Mouse (Mus musculus) heart, embryonic 10.5 days (tissue): ENCODE results near the gene Triobp. TPM values are rescaled to one million over a fixed set of nuclear protein-coding genes. Genes with fewer than 3 reads are reported as not detected.

Source experiments
- DNase-seq: peaks from one replicate; pipeline ENCODE4 v3.0.0-alpha.2; 2017; ENCODE audit warnings: low spot score
- H3K27ac ChIP-seq: fragments of 300-500 bp; sonication (generic); 2 replicates; pipeline ENCODE4 v1.5.1; 2016; ENCODE audit warnings: mild to moderate bottlenecking
- H3K27me3 ChIP-seq: fragments of 300-500 bp; sonication (generic); 2 replicates; pipeline ENCODE4 v1.6.1; 2016; ENCODE audit warnings: mild to moderate bottlenecking; ENCODE audit not compliant: poor library complexity, insufficient read depth, severe bottlenecking
- H3K36me3 ChIP-seq: fragments of 300-500 bp; sonication (generic); 2 replicates; pipeline ENCODE4 v1.6.1; 2016; ENCODE audit warnings: mild to moderate bottlenecking, moderate library complexity
- H3K4me1 ChIP-seq: fragments of 300-500 bp; sonication (generic); 2 replicates; pipeline ENCODE4 v1.6.1; 2016; ENCODE audit warnings: mild to moderate bottlenecking
- H3K4me3 ChIP-seq: fragments of 300-500 bp; sonication (generic); 2 replicates; pipeline ENCODE4 v1.5.1; 2016; ENCODE audit warnings: mild to moderate bottlenecking, moderate library complexity
- H3K9me3 ChIP-seq: fragments of 300-500 bp; sonication (generic); 2 replicates; pipeline ENCODE4 v1.6.1; 2016; ENCODE audit warnings: mild to moderate bottlenecking, moderate library complexity
- WGBS: fragments of 180-500 bp; shearing (Covaris S2); methylation state at CpG from one replicate; pipeline ENCODE4 v1.1.7; 2016; 5-methylcytosine and 5-hydroxymethylcytosine counted together
- polyA plus RNA-seq: library from polyadenylated mRNA; unstranded; fragments of >200 nt; fragmentation: Nextera tagmentation; extraction: Ambion mirVana; gene quantifications from 2 replicates; pipeline ENCODE4 v1.2.1, GENCODE M21; 2016

The Triobp gene
- polyA plus RNA-seq, 1 experiment from 2014 or later, result 68.2 TPM

DNA sequence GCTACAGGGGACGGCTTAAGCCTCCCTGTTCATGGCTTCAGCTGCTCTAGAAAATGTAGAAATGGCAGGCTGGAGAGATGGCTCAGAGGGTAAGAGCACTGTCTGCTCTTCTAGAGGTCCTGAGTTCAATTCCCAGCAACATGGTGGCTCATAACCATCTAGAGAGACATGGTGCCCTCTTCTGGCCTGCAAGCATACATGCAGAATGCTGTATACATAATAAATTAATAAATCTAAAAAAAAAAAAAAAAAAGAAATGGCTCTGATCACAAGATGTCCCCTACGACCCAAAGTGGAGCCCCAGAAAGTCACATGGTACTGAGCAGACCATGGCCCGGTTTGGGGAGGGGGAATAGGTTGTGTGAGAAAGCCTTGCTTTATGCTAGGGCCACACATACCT, 8.1 kb downstream of the Triobp start:
- no peak overlapping the region for H3K4me3 ChIP-seq

DNA sequence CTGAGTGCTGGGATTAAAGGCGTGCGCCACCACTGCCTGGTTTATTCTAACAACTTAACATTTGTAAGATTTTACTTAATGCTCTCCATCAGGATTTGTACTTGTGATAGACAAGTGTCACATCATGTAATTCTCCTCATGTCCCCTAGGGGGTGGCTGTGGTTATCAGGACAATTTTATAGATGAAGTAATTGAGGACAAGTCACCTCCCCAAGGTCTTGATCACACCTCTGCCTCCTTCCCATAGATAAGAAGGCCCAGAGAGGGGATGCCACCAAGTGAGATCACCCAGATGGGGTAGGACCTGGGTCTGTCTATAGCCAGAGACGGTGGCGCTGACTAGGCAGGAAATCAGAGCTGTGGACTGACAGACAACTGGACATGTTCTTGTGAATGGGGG, 8.8 kb downstream of the Triobp start:
- H3K27ac ChIP-seq, result no peak overlapping the region
- no peak for DNase-seq
- H3K4me3 ChIP-seq, result no peak overlapping the region
- peaks cover 10% of the 10 kb centered on the region for H3K4me1 ChIP-seq
- WGBS, result 60% methylated on average over 4 of the region's 4 CpGs
- peaks cover 20% of the 10 kb centered on the region for H3K36me3 ChIP-seq
- no peaks in the 10 kb centered on the region for H3K27me3 ChIP-seq
- no peaks in the 10 kb centered on the region for H3K9me3 ChIP-seq

More for the DNA sequence above, 8.1 kb downstream of the Triobp start:
- no peaks in the 10 kb centered on the region for H3K9me3 ChIP-seq
- DNase-seq, result no peak
- peaks cover 10% of the 10 kb centered on the region for H3K4me1 ChIP-seq
- 69% methylated on average over 3 of the region's 3 CpGs for WGBS
- H3K27me3 ChIP-seq, result no peaks in the 10 kb centered on the region
- H3K27ac ChIP-seq, result no peak overlapping the region
- peaks cover 17% of the 10 kb centered on the region for H3K36me3 ChIP-seq

DNA sequence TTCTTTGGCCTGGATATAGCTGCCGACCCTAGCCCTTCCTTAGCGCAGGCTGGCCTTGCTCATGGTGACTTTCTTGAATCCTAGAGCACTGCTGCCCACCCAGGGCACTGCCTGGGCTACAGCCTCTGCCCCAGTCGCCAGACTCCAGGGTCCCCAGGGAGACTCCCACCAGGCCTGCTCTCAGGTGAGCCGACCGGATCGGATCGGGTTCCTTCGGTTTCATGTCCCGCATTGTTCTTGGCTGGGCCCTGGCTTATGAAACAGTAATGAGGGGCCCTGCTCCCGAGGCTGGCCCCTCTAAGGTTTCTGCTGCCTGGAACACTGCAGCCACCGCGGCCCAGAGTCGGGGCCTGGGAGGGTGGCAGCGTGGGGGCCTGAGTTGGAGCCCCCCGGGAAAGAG, 9.5 kb downstream of the Triobp start:
- H3K27ac ChIP-seq, result peak overlapping the region; percentile 49; the same call in 1 of the 2 replicates
- WGBS, result 49% methylated on average over 15 of the region's 15 CpGs

DNA sequence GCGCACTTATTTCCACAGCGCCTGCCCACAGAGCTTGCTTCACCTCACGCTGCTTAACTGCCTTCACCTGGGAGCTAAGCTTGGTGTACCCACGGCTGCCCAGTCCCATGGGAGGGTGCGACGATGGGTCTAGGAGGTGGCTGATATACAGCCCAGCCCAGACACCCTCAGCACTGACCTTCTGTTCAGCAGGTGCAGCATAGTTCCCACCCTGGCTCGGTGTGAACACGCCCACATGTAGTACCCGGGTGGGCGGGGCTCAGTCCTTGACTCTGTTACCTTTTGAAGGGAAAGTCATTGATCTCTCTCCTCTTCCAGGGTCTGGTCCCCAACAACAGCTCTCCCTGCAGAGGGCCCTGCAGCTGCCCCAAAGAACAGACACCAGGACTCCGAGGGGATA, 12.0 kb downstream of the Triobp start:
- peaks cover 10% of the 10 kb centered on the region; the same call in 1 of the 2 replicates for H3K36me3 ChIP-seq
- peaks cover 15% of the 10 kb centered on the region for H3K4me1 ChIP-seq
- H3K27ac ChIP-seq, result no peak overlapping the region
- H3K27me3 ChIP-seq, result no peaks in the 10 kb centered on the region
- 84% methylated on average over 11 of the region's 11 CpGs for WGBS
- no peak overlapping the region for H3K4me3 ChIP-seq
- no peak for DNase-seq
- no peaks in the 10 kb centered on the region for H3K9me3 ChIP-seq

More for the DNA sequence above, 9.5 kb downstream of the Triobp start:
- no peak overlapping the region for H3K4me3 ChIP-seq
- no peaks in the 10 kb centered on the region for H3K27me3 ChIP-seq
- peaks cover 10% of the 10 kb centered on the region for H3K4me1 ChIP-seq
- H3K36me3 ChIP-seq, result peaks cover 20% of the 10 kb centered on the region
- H3K9me3 ChIP-seq, result no peaks in the 10 kb centered on the region
- no peak for DNase-seq

DNA sequence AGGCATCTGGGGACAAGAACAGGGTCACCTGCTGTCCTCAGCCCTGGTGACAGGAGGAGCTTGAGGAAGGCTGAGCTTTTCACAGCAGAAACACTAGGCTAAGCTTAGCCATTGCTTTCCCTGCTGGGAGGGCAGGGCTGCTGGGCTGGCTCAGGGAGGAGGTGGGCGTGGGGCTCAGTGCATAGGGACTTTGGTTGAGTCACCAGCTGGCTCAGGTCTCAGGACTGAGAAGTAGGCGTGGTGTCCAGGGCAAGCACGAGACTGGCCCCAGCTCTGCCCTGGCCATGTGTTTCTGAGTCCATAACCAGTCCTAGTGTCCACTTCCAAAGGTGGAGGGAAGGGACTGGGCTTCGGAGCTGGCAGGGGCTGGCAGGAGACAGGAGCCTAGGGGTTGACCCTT, 12.6 kb downstream of the Triobp start:
- peaks cover 15% of the 10 kb centered on the region for H3K4me1 ChIP-seq
- DNase-seq, result no peak
- H3K36me3 ChIP-seq, result peaks cover 10% of the 10 kb centered on the region; the same call in 1 of the 2 replicates
- no peaks in the 10 kb centered on the region for H3K27me3 ChIP-seq
- H3K27ac ChIP-seq, result no peak overlapping the region
- no peaks in the 10 kb centered on the region for H3K9me3 ChIP-seq
- 74% methylated on average over 4 of the region's 4 CpGs for WGBS
- no peak overlapping the region for H3K4me3 ChIP-seq

DNA sequence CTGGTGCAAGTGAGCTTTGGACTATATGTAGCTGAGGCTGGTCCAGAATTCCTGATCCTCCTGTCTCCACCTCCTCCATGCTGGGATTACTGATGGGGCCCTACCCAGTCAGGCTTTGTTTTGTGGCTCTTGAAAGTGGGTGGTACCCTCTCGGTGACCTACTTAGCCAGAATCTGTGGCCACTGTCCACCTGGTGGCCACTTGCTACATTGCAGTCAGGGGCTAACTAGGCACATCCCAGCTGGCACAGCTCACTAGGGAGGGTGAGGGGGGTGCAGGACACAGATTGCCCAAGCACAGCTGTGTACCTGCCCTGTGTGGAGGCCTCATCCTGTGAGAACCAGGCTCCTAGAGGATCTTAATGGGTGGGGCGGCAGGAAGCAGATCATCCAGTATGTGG, 15.4 kb downstream of the Triobp start:
- peaks cover 23% of the 10 kb centered on the region for H3K36me3 ChIP-seq
- H3K4me1 ChIP-seq, result peaks cover 5% of the 10 kb centered on the region; the same call in 1 of the 2 replicates
- no peak overlapping the region for H3K4me3 ChIP-seq
- no peaks in the 10 kb centered on the region for H3K9me3 ChIP-seq
- WGBS, result 31% methylated on average over 2 of the region's 2 CpGs
- H3K27ac ChIP-seq, result 0 out of 2 replicates have a peak overlapping the region, but pooled peaks have one; percentile 2
- DNase-seq, result no peak
- H3K27me3 ChIP-seq, result peaks cover 10% of the 10 kb centered on the region

DNA sequence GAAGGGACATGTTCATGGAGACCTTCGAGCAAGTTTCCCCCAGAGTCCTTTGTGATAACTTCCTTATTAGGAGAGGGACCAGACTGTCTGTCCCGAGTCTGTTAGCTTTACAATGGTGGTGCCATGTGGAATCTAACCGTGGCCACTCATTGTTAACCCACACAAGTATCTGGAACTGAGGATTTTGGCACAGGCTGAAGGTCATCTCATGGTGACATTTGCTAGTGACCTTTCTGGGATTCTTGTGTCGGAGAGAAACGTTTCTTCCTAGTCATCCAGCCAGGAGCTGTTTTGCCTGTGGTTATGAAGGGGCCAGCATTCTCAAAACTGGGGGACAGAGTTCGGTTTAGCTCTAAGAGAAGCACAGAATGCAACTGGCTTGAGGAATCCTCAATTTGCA, 24.1 kb downstream of the Triobp start:
- peaks cover 29% of the 10 kb centered on the region for H3K27me3 ChIP-seq
- H3K4me3 ChIP-seq, result no peak overlapping the region
- H3K36me3 ChIP-seq, result peaks cover 14% of the 10 kb centered on the region
- WGBS, result 74% methylated on average over 6 of the region's 6 CpGs
- no peak for DNase-seq
- no peaks in the 10 kb centered on the region for H3K9me3 ChIP-seq
- H3K4me1 ChIP-seq, result peaks cover 12% of the 10 kb centered on the region; the same call in 1 of the 2 replicates
- H3K27ac ChIP-seq, result no peak overlapping the region

DNA sequence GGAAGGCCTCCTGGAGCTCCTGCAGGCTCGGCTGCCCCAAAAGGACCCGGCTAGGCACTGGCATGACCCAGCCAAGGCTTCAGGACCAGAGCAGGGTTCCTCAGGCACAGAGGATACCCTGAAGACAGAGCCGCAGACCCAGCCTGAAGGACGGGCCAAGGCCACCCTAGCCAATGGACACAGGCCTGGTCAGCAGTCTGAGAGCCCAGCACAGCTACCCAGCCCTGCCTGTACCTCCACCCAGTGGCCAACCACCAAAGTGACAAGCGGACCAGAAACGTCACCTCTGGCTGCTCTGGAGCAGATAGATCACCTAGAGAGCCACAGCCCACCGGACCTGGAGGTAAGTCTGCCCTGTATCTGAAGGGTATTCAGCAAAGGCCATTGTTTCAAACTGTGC, 26.4 kb downstream of the Triobp start:
- H3K27ac ChIP-seq, result 0 out of 2 replicates have a peak overlapping the region, but pooled peaks have one; percentile 31
- peaks cover 25% of the 10 kb centered on the region for H3K4me1 ChIP-seq
- H3K36me3 ChIP-seq, result no peaks in the 10 kb centered on the region
- H3K27me3 ChIP-seq, result peaks cover 13% of the 10 kb centered on the region
- peak; percentile 78 for DNase-seq
- 64% methylated on average over 7 of the region's 7 CpGs for WGBS
- no peaks in the 10 kb centered on the region for H3K9me3 ChIP-seq
- no peak overlapping the region for H3K4me3 ChIP-seq

DNA sequence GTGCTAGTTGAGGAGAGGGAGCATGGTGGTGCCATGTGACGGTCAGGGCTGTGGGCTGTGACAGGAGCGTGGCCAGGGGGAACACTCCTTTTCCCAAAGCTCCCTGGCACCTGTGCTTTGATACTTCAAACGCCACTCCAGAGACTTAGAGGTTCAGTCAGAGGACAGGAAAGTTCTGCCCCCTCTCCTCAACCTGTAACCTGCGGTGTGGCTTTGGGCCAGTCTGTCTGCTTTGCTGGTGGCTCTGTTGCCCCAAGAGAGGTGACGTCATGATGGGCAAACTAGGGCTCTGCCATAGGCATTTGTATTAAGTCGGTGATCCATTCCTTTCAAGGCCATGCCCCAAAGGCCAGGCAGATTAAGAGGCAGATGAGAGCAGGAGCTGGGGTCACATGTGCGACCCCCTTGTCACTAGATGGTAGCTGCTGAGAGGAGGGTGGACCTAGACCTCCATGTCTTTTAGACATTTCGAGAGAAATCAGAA, 30.2 kb downstream of the Triobp start:
- peaks cover 9% of the 10 kb centered on the region for H3K27me3 ChIP-seq
- WGBS, result 86% methylated on average over 8 of the region's 8 CpGs
- no peak for DNase-seq
- H3K36me3 ChIP-seq, result no peaks in the 10 kb centered on the region
- H3K4me3 ChIP-seq, result no peak overlapping the region
- H3K4me1 ChIP-seq, result peaks cover 49% of the 10 kb centered on the region
- H3K9me3 ChIP-seq, result no peaks in the 10 kb centered on the region
- no peak overlapping the region for H3K27ac ChIP-seq

DNA sequence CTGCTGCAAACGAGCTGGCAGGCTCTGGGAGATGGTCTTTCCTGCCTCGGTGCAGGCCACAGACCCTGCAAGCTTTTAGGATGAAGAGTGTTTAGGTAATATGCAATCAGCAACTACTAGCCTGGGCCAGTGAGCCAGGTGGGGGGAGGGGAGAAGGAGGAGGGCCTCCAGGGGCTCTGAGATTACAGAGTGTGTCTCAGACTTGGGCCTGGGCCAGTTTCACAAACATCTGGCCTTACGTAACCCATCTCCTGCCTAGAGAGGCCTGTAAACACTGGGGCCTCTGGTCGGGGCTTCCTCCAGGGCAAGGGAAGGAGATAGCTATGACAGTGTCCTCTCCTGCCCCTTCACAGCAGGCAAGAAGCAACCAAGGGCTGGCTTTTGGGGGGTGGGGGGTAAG, 31.4 kb downstream of the Triobp start:
- no peaks in the 10 kb centered on the region for H3K9me3 ChIP-seq
- no peaks in the 10 kb centered on the region for H3K27me3 ChIP-seq
- peaks cover 45% of the 10 kb centered on the region for H3K4me1 ChIP-seq
- DNase-seq, result peak; percentile 87
- peak overlapping the region; percentile 25 for H3K4me3 ChIP-seq
- 5% methylated on average over 4 of the region's 4 CpGs for WGBS
- H3K36me3 ChIP-seq, result no peaks in the 10 kb centered on the region
- peak overlapping the region; percentile 85 for H3K27ac ChIP-seq

DNA sequence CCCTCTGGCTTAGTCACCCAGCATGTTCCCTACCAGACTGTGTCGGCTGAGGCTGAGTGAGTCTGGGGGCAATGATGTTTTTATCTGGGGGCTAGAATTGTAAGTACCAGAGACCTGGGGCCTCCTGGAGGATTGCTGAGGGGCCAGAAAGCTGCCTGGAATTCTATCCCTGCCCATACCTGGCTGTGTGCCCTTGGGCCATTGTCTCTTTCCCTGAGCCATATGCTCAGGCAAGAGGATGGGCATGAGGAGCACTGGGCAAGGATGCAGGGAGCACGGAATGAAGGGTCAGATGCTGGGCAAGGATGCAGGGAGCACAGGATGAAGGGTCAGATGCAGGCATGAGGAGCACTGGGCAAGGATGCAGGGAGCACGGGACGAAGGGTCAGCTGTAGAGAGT, 32.6 kb downstream of the Triobp start:
- Histone ChIP-seq H3K4me3 (no peak overlapping the region), H3K4me1 (peaks cover 54% of the 10 kb centered on the region), H3K36me3 (no peaks in the 10 kb centered on the region), H3K27ac (0 out of 2 replicates have a peak overlapping the region, but pooled peaks have one; percentile 85), H3K9me3 (no peaks in the 10 kb centered on the region), H3K27me3 (no peaks in the 10 kb centered on the region)
- WGBS, result 85% methylated on average over 4 of the region's 4 CpGs
- no peak for DNase-seq

DNA sequence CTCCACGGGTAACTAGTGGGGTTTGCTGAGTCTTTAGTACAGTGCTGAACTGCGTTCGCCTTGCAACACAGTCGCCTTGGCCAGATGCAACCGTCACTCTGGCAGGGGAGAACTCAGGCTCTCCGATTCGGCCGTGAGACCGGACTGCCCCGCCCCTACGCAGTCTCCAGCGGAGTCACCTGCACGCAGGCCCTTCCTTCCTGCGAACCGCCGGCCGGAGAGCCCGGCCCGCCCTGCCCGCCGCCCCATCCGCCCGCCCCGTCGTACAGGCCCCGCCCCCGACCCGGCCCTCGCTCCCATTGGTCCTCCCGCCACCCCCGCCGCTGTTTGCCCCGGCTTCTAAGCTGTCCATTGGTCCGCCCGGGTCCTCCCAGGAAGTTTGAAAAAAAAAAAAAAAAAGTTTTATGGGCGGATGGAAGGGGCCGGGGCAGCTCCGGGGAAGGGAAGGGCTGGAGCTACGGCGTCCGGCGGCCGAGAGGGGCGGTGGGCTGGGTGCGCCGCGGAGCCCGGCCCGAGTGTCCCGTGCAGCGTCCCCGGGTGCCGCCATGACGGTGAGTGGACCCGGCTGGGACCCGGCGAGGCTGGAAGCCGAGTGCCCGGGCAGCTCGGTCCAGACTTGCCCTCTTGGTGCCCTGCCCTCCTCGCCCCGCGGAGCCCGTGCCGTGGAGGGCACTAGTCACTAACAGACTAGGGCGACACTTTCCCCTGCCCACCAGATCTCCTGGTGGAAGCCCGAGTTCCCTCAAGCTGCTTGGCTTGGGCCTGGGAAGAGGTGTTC, 35.3 kb downstream of the Triobp start:
- Histone ChIP-seq H3K36me3 (0 out of 2 replicates have a peak, but pooled peaks cover under 1% of the 10 kb centered on the region), H3K4me1 (peaks cover 77% of the 10 kb centered on the region), H3K27ac (peak overlapping the region; percentile 96), H3K27me3 (no peaks in the 10 kb centered on the region), H3K9me3 (no peaks in the 10 kb centered on the region), H3K4me3 (peak overlapping the region; percentile 91)
- peak; percentile 97 for DNase-seq
- WGBS, result under 1% methylated on average over 62 of the region's 67 CpGs

DNA sequence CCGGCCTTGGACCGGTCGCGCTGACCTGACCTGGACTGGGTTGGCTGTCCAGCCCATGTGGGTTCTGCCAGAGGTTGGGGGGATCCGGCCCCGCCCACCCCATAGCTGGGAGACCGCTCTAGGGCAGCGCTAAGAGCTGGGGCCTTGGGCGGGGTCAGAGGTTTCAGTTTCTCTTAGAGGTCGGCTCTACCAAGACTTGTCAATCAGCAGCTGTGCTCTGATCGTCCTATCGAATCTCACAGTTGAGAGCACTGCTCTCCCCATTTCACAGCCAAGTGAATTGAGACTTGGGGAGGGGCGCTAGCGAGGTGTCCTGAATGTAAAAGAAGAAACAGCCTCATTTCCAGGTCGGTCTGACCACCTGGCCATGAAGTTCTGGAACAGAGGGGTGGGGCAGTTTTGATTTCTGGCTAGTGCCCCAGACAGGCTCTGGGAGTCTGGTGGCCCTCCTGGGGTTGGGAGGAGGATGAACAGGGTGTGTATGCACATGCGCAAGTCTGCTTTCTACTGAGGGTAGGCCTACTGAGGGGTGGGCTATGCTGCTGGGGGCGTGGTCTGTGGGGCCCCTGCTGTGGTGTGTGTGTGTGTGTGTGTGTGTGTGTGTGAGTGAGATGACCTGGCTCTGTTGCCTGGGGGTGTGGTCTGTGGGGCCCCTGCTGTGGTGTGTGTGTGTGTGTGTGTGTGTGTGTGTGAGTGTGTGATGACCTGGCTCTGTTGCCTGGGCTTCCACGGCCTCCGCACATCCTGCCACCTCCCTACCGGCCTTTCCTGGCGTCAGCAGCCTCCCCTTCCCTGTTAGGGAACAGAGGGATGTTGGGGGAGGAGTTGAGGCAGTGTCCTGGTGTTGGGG, 36.1 kb downstream of the Triobp start:
- DNase-seq, result peak; percentile 90
- Histone ChIP-seq H3K4me3 (peak overlapping the region; percentile 91), H3K9me3 (no peaks in the 10 kb centered on the region), H3K27ac (peak overlapping the region; percentile 96), H3K36me3 (peaks cover 8% of the 10 kb centered on the region), H3K27me3 (no peaks in the 10 kb centered on the region), H3K4me1 (peaks cover 78% of the 10 kb centered on the region)
- WGBS, result 1% methylated on average over 21 of the region's 21 CpGs
